Mouse (Mus musculus) cerebellum, postnatal 14 days (tissue): Measurements from ENCODE around the gene Crlf1.

Experiments
- DNase-seq, 2 experiments: peaks; one replicate each; pipeline ENCODE4 v3.0.0; 2021; ENCODE audit warnings: mixed read lengths in 2 of 2

Crlf1 gene

DNA sequence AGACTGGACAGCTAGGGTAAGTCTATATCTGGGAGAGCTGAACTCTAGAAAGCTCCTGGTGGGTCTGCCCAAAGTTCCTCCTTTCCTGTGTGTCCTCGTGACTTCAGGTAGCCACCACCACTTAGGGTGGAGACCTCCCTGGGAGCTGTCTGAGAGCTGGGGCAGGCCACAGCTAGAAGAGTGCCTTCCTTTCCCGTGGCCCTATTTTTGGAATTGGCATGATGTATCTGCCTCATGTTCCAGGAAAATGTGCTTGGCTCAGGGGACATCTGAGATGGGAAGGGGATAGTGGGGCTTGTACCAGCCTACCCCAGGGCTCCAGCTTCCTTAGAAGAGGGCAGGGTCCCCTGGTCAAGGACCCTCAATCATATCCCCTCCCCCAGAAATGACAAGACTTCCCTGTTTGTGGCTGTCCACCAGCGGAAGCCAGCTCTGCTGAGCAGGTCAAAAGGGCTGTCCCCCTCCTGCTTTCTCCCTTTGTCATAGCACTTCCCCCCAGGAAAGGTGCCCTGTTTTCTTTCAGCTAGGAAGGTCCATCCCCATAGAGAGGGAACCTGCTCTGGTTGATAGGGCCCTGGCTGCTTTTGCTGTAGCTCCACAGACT is 58.7 kb downstream of the Crlf1 start:
- peak in 1 of 2 experiments; percentile 49 for DNase-seq

DNA sequence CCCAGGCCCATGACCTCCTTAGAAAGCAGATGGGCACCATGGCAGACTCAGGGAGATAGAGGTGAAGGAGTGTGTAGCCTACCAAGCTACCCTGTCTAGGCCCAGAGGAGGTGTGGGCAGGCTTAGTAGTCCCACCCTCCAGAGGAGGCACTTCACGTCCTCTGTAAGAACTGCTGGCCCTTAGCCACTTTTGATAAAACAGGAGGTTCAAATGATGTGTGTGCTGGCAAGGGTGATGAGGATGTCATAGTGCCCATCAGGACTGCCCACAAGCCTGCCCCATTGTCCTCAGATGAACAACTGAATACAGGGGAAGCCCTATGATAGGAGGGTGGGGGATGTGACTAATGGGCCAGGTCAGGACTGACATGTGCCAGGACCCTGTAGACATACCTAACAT is 59.9 kb downstream of the Crlf1 start:
- no peak for DNase-seq
